Mouse (Mus musculus) G1E (cell line): ENCODE results near the gene Sgms2.

ENCODE experiments used
- CTCF ChIP-seq: IDR thresholded peaks from 2 replicates; pipeline ENCODE4 v1.5.1; 2012; ENCODE audit warnings: low read depth, low read length, inconsistent platforms, mixed read lengths
- GATA1 ChIP-seq: IDR thresholded peaks from 2 replicates; pipeline ENCODE4 v1.6.1; 2012; ENCODE audit warnings: borderline replicate concordance, low read length, inconsistent platforms, mixed read lengths
- POLR2AphosphoS5 ChIP-seq: IDR thresholded peaks from 2 replicates; pipeline ENCODE4 v1.6.1; 2012; ENCODE audit warnings: low read depth, low read length, inconsistent platforms; ENCODE audit not compliant: insufficient replicate concordance
- TAL1 ChIP-seq: conservative IDR thresholded peaks from 2 replicates; pipeline ENCODE4 v1.6.1; 2012; ENCODE audit warnings: low read depth, low read length, inconsistent platforms, mixed read lengths

- no peak for TF ChIP-seq CTCF
- TF ChIP-seq GATA1, result no peak
- TF ChIP-seq TAL1, result no peak
- no peak for TF ChIP-seq POLR2AphosphoS5
Measured at GRCm38 (mm10) chr3:131521206-131521605, 30.0 kb upstream of the Sgms2 start.
